Mouse (Mus musculus): Measurements from ENCODE around the gene Rpp14.

Gene Rpp14

DNA sequence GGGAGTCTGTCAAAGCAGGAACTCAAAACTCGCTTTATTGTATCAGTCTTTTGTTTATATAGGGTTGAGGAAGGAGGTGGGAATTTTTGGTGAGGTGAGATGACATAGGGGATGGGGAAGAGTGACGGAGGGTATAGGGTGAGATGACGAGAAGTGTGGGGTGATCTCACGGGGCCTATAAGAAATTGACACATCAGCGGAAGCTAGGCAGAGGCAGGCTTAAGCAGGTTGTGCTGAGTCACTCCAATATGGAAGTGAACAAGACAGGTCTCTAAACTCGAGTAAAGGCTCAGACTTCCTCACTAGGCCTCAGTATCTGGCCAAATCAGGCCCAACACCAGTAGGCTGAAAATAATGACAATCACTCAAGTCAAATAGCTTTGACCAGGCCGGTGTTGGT lies 20.2 kb upstream of the Rpp14 start:
- DNase-seq (ENCODE audit: low read depth, low spot score), result peak; percentile 29

DNA sequence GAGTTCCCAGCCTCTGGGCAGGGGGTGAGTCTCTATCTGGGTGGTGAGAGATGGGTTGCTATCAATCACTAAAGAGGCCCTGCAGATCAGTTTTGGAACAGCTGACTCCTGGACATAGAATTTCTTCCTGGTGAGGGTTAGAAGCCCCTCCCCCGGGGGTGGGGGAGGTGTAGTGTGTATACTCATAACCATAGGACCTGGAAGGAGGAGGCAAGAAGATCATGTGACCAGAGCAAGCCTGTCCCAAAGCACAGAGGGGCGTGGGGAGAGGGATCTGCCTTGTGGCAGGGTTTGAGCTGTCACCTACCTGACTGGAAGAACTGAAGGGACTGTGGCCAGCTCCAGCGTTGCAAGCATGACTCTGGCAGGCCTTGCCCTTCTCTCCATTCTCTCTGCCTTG lies 18.1 kb upstream of the Rpp14 start:
- peak; percentile 85 for DNase-seq (ENCODE audit: low read depth, low spot score)

DNA sequence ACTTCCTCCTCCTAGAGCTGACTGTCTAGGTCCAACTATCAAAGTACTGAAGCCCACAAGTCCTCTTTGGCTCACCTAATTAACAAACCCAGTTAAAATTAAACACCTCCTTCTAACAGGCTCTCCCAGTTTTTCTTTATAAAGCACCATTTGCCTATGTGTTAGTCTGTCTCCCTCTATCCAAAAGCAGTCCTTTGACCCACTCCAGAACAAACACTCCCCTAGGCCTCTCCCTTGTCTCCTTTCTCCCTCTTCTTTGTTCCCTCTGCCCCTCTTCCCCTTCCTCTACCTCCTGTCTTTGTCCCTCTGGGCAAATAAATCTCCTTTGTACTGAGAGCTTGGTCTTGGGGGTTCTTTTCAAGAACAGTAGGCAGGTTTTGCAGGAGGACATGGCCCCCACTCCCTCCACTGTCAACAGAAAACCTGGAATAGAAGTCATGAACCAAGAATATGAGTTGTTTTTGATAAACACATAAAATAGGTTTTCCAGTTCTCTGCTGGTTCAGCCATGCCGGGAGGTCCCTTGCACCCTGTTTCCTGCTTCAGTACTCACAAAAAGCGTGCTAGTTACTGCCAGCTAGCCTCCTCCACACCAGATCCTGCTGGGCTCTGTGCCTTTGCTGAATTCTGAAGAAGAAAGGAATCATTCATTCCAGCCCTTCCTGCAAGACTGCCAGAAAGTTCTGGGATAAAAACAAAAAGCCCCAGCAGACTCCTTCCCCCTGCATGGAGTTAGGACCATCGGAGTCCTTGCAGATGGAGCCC lies 17.4 kb upstream of the Rpp14 start:
- DNase-seq (ENCODE audit: low read depth, low spot score), result no peak

DNA sequence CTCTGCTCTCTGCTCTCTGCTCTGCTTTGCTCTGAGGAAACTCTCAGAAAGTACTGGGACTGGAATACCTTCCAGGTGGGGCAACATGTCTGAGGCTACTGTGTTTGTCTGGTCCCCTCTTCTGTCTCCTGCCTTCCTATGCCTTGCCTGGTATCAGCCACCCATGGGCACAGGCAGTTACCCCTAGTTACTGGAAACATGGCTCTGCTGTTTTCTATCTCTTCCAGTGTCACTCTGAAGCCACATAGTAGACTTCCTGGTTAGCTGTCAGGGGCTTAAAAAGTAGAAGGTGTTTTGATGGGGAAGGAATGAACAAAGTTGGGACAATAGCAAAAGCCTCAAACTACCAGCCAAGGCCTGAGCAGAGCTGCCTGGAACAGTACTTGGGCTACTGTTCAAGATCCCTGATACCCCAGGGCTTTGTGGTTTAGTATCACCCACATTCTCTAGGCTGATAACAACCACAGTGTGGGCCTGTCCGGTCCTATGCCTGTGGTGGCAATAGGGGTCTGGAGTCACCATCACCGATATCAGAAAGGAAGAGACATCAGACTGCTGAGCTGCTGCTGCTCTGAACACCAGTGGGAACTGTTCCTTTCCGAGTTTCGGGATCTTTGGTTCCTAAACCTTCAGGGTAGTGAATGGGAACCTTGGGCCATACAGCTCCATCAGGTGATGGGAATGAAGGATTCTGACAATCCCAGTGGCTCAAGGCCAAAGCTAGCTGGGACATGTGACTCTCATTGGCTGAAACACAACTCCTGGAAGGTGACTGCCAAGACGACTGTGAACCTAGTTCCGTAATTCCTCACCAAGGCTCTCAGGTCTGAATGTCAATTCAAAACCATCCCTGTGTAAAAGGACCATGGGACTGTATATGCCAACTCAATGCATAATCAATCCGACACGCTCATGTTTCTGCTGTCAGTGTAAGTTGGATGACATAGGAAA lies 16.1 kb upstream of the Rpp14 start:
- DNase-seq (ENCODE audit: low read depth, low spot score), result no peak

DNA sequence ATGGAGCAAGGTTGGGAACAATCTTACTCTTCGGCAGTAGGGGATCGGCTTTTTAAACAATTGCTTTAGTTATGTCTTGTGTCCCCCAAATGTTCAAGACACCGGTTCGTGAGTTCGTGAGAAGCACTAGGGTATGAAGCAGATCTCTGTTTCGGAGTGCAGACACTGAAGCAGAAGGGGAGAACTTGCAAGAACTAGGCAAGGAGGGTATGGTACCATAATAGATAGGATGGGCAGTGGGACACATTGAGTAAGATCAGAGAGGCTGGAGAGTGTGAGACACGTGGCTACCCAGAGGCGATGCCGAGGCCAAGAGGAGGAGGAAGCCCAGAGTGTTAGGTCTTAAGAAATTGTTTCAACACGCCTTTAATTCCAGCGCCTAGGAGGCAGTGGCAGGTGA lies 551 bp downstream of the Rpp14 start:
- peak; percentile 49 for DNase-seq (ENCODE audit: low read depth, low spot score)

DNA sequence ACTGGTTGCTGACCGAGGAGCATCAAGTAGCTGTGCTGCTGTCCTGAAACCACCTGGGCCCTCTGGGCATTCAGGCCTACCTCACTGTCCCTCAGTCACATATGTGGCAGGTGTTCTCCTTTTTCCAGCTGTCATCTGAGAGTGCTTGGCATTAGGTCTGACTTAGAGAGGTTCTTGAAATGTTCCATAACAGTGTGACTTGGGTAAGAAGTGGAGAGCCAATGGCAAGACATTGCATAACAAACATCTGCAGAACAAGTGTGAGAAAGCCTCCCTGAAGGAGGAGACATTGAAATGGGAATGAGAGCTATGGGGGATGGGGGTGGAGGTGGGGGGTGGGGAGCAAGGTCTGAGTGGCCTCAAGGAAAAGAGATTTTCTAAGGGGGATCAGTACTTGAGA lies 2.8 kb downstream of the Rpp14 start:
- DNase-seq (ENCODE audit: low read depth, low spot score), result no peak

DNA sequence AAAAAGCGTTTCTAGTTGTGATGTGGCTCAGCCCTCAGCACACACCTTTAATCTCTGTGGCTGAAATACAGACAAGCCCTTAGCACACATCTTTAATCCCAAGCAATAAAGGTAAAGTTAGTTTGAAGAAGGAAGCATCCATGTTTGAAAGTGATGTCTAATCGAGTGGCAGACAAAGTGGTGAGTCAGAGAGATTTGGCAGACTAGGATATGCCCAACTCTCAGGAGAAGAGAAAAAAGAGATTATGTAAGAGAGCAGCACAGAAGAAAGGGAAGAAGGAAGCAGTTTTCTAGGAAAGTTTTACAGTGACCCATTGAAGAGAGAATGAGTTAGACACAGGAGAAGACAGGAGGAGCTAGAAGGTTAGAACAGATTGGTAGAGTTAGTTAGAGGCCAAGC lies 8.8 kb downstream of the Rpp14 start:
- DNase-seq (ENCODE audit: low read depth, low spot score), result no peak

DNA sequence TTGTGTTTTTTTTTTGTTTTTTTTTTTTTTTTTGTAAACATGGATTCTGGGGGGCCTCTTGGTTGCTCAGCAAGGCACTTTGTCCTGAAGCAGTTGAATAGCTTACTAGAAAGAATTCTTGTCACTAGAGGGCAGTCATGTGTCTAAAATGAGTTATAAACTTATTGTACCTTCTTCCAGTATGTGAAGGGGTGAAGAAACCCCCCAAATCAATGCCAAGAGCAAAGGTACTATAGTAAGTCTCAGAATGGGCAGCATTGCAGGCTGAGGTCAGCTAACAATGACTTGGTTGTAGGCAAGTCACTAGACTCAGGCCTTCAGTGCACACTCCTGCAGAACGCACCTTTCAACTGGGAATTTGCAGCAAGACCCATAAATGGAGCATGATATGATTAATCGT lies 12.4 kb downstream of the Rpp14 start:
- DNase-seq (ENCODE audit: low read depth, low spot score), result peak; percentile 46

DNA sequence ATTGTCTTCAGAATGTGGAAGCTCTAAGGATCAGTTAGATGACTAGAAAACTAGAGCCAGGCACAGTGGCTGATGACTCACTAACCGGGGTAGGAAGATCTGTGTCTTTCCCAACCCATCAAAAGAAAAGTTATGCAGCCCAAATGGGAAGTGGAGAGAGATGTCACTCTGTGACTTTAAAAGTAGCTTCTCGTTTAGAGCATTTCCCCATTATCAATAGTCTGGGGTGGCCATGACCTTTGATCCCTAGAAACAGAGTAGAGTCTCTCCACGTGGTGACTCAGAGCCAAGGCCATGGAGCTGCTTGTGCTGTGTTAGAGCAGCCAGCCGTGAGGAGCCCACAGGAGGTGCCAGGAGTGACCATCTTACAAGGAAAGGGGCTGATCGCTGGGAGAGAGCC lies 13.3 kb downstream of the Rpp14 start:
- no peak for DNase-seq (ENCODE audit: low read depth, low spot score)

DNA sequence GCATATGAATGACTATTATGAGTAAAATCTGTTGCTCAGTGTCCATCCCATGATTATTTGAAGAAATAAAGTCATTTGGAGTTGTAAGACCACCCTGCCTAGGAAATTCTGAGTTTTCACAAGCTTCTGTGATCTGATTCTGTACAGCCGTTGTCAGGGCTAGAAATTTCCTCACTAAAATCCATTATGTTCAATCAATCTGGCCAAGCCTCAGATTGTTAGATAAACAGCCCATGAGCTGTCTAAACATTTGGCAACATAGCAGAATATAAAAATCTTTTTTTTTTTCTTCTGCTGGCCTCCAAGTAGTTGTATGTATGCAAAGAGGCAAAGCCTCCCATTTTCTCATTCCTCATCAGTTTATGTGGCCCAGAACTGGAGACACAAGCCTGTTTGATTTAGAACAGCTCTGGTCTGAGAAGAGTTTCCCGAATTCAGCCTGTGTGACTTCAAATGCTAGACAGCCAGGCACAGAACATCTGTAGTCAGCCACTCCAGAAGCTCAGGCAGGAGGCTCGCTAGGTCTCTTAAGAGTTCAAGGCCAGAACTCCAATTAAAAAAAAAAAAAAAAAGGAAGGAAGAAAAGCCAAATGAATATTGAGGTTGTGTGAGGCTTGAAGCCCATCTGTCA lies 14.9 kb downstream of the Rpp14 start:
- DNase-seq (ENCODE audit: low read depth, low spot score), result no peak

DNA sequence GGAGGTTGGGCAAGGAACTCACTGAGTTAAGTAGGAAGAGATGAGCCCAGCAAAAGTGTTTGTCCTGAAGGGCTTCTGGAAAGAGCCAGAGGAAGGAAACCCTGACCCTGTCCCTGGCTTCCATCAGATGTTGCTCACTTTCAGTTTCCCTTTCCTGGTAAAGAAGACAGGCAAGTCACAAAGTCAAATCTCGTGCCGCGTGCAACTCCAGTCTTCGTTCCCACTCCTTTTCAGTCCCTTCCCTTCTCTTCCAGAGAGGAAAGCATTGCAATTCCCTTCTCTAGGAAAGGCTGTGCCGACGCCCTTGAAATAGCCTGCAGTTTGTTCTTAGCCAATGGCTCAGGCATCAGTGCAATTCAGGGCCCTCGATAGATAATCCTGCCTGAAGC lies 15.4 kb downstream of the Rpp14 start:
- peak; percentile 55 for DNase-seq (ENCODE audit: low read depth, low spot score)

DNA sequence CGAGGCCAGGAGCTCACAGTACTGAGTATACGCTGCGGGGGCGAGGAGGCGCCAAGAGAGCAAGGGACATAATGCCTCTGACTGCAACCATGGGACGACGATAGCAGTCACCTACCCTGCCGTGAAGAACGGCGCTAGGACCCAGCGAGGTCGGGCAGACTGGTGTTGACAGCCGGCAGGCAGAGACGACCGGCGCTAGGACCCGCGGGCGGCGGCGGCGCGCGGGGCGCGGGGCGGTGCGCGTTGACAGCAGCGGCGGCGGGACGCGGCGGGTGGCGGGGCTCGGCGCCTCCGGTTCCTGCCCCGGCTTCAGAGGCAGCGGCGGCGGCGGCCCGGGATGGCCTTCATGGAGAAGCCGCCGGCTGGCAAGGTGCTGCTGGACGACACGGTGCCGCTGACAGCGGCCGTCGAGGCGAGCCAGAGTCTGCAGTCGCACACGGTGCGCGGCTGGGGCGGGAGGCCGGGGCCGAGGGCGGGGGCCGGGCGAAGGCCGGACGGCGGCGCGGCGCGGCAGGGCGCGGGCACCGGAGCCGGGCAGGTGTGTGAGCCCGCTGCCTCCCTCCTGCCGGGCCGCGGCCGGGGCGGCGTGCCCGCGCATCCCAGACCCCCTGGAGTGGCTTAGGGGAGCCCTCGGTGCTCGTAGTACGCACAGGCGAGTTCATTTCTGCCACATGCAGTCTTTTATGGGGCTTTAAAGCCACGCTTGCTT lies 18.0 kb downstream of the Rpp14 start, which contains the start of gene Pxk:
TSS of gene Pxk (plus strand) at position 234 of the 709 bp plus-strand sequence.
- peak; percentile 90 for DNase-seq (ENCODE audit: low read depth, low spot score)

DNA sequence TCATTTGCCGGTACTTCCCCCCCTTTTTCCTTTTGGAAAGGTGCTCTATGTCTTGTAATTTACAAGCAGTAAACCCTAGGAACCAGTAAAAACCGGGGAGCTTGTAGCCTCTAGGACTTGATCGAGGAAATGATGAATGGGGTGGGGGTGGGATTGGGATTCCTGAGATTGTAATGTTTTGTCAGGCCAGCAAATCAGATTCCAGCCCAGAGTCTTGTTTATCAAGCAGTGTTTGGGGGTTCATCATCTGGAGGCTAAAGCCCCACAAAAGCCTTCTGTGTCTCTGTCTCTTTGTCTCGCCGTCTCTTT lies 18.5 kb downstream of the Rpp14 start:
- no peak for DNase-seq (ENCODE audit: low read depth, low spot score)

DNA sequence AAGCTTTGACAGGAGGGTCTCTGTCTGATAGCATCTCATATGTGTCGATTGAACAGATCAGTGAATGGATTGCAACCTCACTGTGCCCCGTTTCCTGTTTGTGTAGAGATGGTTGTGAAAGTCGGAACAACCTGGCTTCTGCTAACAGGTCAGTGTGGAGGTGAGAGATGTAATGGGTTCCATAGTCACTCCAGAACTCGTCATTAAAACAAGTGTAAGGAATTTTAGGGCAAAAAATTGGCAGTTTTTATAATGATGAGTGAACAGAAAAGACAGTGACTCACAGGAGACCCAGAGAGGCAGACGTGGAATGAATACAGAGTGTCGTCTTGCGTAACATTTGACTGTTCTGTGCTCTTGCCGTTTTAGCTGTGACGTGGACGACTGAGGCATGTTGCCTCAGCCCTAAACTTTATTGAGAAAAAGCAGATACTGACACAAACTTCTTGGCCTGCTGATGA lies 19.4 kb downstream of the Rpp14 start:
- DNase-seq (ENCODE audit: low read depth, low spot score), result no peak

DNA sequence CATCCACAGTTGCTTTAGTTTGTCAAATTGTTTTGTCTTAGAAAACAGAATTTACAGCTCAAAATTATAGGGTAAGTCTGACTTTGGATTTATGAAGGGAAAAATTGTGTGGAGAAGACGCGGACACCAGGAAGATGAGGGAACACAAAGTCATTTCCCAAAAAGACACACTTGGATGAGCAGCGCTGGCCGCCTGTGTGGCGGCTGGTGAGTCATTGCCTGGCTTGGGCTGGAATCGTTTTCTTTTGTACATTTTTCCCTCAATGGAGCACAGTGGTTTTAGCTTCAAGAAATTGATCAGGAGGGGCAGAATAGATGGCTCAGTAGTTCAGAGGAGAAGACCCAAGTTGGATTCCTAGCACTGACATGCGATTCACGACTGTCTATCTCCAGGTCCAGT lies 21.7 kb downstream of the Rpp14 start:
- no peak for DNase-seq (ENCODE audit: low read depth, low spot score)

DNA sequence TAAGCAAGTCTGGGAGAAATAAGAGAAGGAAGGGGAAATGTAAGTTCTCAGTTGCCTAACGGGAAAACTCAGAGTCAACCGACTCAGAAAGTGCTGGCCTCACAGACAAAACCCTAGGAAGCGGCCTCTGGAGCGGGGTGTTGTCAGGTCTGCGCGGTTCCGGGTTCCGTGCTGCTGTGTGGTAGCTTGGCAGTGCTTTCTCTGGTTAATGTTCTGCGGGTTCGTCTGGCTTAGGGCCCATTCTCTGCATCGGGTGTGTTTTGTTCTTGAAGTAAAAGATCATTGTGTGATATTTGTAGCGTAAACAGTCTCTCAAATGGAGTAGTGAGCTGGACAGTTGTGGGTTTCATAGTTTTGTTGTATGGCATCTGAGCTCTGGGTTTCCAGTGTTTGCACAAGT lies 22.5 kb downstream of the Rpp14 start:
- DNase-seq (ENCODE audit: low read depth, low spot score), result no peak

DNA sequence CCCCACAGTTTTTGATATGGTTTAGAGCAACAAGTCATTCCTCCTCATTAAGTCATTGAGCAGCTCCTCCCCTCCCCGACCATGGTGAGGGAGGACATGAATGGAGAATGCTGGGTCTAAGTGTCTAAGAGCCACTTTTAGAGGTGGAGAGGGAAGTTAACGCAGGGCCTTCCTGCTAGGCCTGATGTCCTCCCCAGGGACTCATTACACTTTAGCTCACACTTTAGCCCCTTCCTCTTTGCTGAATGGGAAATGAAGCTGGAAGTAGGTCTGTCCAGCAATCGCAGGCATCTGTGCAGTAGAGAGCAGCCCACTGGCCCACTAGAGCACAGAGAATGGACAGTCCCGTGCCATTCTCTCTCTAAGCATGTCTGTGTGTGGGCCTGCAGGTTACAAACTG lies 27.9 kb downstream of the Rpp14 start:
- no peak for DNase-seq (ENCODE audit: low read depth, low spot score)

DNA sequence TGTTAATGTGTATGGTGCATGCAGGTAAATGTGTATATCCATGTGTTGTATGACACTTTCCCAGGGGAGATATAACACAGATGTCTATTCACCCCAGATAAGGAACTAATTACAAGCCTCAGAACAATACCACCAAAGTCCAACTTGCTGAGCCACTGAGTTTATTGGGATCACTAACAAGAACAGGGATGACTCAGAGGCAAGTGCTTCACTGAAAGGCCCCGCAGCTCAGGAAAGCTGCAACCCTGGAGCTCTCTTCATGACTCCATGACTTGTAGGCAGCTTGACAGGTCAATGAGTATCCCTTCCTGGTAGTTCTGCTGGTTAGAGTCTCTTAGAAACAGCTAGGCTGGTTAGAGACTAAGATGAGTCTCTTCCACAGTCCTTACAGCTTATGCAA lies 28.8 kb downstream of the Rpp14 start:
- no peak for DNase-seq (ENCODE audit: low read depth, low spot score)

DNA sequence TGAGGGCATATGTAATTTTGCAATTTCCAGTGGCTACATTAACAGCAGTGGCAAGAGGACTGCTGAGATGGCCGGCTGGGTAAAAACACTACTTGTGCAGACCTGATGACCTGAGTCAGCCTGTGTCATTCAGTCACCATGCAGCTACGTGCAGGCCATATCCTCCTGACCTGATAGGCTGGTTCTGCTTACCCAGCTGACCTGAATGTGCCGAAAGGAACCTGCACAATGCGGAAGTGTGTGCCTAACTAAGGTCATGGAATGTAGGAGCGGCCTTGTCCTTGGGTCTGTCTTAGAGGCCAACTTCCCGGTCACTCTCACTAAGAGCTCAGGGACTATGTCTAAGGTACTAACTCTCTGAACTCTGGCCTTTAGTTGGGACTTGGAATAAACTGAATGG lies 31.4 kb downstream of the Rpp14 start:
- no peak for DNase-seq (ENCODE audit: low read depth, low spot score)

DNA sequence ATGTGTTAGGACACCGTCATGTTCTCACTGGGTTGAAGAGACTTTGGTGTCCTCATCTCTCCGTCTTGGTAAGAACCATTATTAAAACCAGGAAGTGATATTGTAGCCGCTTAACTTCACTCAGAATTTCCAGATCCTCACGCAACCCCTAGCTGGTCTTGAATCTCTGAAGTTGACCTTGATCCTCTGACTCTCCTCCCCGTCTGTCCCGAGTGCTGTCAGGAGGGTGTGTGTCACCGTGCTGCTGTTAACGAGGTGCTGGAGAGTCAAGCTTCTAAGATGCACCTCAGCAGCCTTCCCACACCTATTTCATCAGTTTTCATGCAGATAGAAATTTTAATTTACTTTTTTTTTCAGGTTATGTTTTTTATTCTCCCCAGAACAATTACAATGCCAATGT lies 31.9 kb downstream of the Rpp14 start:
- no peak for DNase-seq (ENCODE audit: low read depth, low spot score)

DNA sequence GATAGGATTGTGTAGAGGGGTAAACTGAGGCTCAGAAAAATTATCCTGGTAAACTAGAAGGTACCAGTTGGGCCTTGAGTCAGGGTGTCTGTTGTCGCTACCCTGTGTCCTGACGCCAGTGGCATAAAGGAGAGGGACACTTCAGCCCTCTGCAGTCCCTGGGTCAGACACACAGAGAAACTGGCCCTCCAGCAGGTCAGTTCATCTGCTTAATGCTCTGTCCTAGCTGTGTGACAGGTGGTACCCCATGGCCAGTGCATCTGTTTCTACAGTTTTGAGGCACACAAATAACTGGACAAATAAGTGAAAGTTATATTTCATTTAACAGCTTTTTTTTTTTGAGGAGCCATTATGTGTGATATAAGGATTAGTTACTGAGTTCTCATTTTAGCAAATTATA lies 33.4 kb downstream of the Rpp14 start:
- no peak for DNase-seq (ENCODE audit: low read depth, low spot score)

DNA sequence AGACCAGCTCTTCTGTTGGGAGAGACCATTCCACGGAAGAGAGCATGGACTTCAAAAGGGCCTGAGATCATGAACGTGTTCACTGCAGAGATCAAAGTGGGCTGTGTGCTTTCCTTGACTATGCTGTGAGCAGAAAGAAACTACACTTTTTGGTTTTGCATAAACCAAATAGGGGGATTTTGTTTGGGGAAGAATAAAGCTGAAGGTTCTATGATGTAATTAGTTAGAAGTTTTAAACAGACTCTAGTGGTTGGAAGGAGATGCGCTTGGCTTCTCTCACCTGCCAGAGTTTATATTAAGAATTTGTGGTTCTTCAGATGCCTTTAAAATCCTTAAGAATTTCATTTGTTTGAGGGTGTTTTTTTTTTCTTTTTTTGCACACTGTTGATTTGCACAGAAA lies 34.1 kb downstream of the Rpp14 start:
- no peak for DNase-seq (ENCODE audit: low read depth, low spot score)

All from ZHBTc4 (cell line).